Mouse (Mus musculus) kidney, postnatal 0 days (tissue): ENCODE measurements around the gene Gemin8. TPM values are rescaled to one million over a fixed set of nuclear protein-coding genes. Genes with fewer than 3 reads are reported as not detected.

ENCODE experiments used
- ATAC-seq: fragments of 200-750 bp; cut with Nextera tagmentation; replicated peaks from 2 replicates; pipeline ENCODE4 v1.8.0; 2017; ENCODE audit warnings: low read depth, moderate number of reproducible peaks, moderate TSS enrichment, moderate library complexity; ENCODE audit not compliant: low FRiP score
- DNase-seq: peaks from one replicate; pipeline ENCODE4 v3.0.0-alpha.2; 2016; ENCODE audit warnings: low spot score
- H3K27ac ChIP-seq: fragments of 300-500 bp; sonication (generic); 2 replicates; pipeline ENCODE4 v1.5.1; 2014; ENCODE audit warnings: mild to moderate bottlenecking
- H3K27me3 ChIP-seq: fragments of 300-500 bp; sonication (generic); 2 replicates; pipeline ENCODE4 v1.6.1; 2014; ENCODE audit warnings: low read length, mixed read lengths; ENCODE audit not compliant: insufficient read depth
- H3K36me3 ChIP-seq: fragments of 300-500 bp; sonication (generic); 2 replicates; pipeline ENCODE4 v1.6.1; 2014; ENCODE audit warnings: low read length, mixed read lengths; ENCODE audit not compliant: insufficient read depth
- H3K4me1 ChIP-seq: fragments of 300-500 bp; sonication (generic); replicated peaks from 2 replicates; pipeline ENCODE4 v1.6.1; 2014; ENCODE audit warnings: antibody characterized with exemption, low read length, mixed read lengths; ENCODE audit not compliant: insufficient read depth
- H3K4me2 ChIP-seq: fragments of 300-500 bp; sonication (generic); 2 replicates; pipeline ENCODE4 v1.6.1; 2014; ENCODE audit warnings: mild to moderate bottlenecking, low read length, moderate library complexity, mixed read lengths
- H3K4me3 ChIP-seq: fragments of 300-500 bp; sonication (generic); replicated peaks from 2 replicates; pipeline ENCODE4 v1.5.1; 2014; ENCODE audit warnings: low read depth, low read length
- H3K9ac ChIP-seq: fragments of 300-500 bp; sonication (generic); 2 replicates; pipeline ENCODE4 v1.6.1; 2014; ENCODE audit warnings: low read depth, low read length
- H3K9me3 ChIP-seq: fragments of 300-500 bp; sonication (generic); replicated peaks from 2 replicates; pipeline ENCODE4 v1.6.1; 2016; ENCODE audit warnings: low read length, inconsistent platforms, mixed read lengths
- CTCF ChIP-seq: IDR thresholded peaks from 2 replicates; pipeline ENCODE4 v1.5.1; 2016; ENCODE audit warnings: antibody characterized with exemption, low read depth, mild to moderate bottlenecking, moderate library complexity
- WGBS: fragments of 180-500 bp; shearing (Covaris S2); extraction: QIAGEN DNeasy Blood & Tissue Kit; methylation state at CpG from one replicate; pipeline ENCODE4 v1.1.7; 2014; 5-methylcytosine and 5-hydroxymethylcytosine counted together
- polyA plus RNA-seq: library from polyadenylated mRNA; unstranded; fragments of >200 nt; fragmentation: Nextera tagmentation; extraction: Ambion mirVana; gene quantifications from 2 replicates; pipeline ENCODE4 v1.2.1, GENCODE M21; 2015

Gemin8 gene
- polyA plus RNA-seq, 1 experiment from 2014 or later, result 9.9 TPM

DNA sequence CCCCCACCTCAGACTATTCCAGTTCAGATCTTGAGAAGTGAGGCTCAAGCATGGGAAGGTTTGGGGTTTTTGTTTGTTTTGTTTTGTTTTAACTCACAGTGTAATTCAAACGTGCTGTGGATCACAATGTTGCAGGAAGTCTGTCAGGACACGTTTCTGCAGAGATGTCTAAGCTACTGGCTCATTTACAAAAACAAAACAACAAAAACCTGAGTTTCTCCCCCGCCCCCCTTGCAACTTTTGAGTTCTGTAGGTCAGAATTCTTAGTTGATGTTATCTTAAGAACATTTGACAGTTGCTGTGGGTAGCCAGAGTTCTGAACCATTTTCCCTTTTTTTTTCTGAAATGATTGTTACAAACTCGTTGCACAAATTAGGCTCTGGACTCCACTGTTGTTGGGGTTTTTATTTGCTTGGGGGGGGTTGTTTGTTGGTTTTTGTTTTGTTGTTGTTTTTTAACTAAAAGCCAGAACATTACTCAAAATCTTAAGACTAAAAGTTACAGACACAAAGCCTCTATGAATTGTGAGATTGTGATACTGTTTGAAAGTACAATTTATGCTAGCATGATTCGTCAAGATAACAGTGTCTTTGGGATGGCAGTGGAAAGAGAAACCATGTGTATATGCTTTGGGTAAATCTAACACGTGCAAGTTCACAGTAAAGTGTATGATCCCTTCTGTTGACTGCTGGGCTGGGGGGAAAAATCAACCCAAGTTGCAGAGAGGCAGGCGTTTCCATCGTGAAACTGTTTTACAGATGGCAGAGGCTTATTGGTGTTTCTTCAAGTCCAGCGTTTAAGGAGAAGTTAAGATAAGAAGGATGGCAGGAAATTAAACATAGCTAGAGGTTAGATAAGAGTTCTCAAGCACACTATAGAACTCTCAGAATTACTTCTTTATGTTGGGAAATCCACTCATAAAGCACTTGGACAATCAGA, 815 bp downstream of the Gemin8 start:
- Histone ChIP-seq H3K27me3 (no peaks in the 10 kb centered on the region), H3K9ac (no peak overlapping the region), H3K36me3 (no peaks in the 10 kb centered on the region), H3K4me2 (peak overlapping the region; percentile 30), H3K4me3 (peak overlapping the region; percentile 48), H3K9me3 (no peaks in the 10 kb centered on the region), H3K27ac (0 out of 2 replicates have a peak overlapping the region, but pooled peaks have one; percentile 0), H3K4me1 (no peaks in the 10 kb centered on the region)
- 23% methylated on average over 9 of the region's 9 CpGs for WGBS
- TF ChIP-seq CTCF, result no peak
- DNase-seq (no peak), ATAC-seq (no peak)

DNA sequence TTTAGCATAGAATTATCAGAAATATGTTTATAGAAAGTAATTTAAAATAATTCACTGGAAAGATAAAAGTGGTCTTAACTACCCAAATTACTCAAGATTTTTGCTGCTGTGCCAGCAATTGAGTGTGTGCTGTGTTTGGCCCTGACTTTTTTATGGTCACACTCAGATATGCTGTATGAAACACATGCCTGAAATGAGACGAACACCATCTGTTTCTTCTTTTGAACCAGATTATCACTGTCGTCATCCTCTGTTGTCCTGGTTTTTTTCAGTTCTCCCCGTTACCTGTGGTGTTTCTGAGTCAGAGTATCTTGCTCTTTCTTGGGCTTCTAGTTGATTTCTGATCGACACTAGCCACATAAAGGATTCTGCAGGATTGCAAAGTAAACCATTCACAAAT, 1.8 kb downstream of the Gemin8 start:
- Histone ChIP-seq H3K4me2 (no peak overlapping the region), H3K27ac (no peak overlapping the region), H3K9me3 (no peaks in the 10 kb centered on the region), H3K36me3 (no peaks in the 10 kb centered on the region), H3K27me3 (no peaks in the 10 kb centered on the region), H3K9ac (no peak overlapping the region), H3K4me1 (no peaks in the 10 kb centered on the region), H3K4me3 (no peak overlapping the region)
- no peak for ATAC-seq
- no peak for DNase-seq
- no peak for TF ChIP-seq CTCF
- WGBS, result 49% methylated on average over 4 of the region's 4 CpGs

DNA sequence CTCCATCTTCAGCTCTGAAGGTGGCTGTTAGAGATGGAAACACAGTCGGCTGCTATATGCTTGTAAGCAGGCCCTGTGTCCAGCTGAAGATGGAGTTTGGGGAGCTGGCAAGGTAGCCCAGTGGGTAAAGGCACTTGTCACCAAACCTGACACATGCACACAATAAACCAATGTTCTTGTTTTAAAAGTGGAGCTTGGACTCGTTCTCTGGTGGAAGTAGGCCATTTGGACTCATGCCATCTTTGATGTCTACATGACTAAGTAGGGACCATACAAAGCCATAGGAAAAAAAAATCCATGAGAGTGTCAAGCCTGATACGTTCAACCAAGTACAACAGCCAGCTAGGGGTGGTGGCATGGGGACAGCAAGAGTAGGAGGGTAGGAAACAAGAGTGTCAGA, 2.4 kb downstream of the Gemin8 start:
- H3K4me2 ChIP-seq, result no peak overlapping the region
- H3K4me3 ChIP-seq, result no peak overlapping the region
- H3K36me3 ChIP-seq, result no peaks in the 10 kb centered on the region
- ATAC-seq (no peak), DNase-seq (no peak)
- no peaks in the 10 kb centered on the region for H3K9me3 ChIP-seq
- no peaks in the 10 kb centered on the region for H3K4me1 ChIP-seq
- H3K27me3 ChIP-seq, result no peaks in the 10 kb centered on the region
- no peak for TF ChIP-seq CTCF
- 62% methylated on average over 3 of the region's 3 CpGs for WGBS
- no peak overlapping the region for H3K9ac ChIP-seq
- H3K27ac ChIP-seq, result no peak overlapping the region

GRCm38 (mm10) chrX:166173796-166174195, 3.5 kb downstream of the Gemin8 start:
- Histone ChIP-seq H3K4me1 (no peaks in the 10 kb centered on the region), H3K27ac (no peak overlapping the region), H3K4me3 (no peak overlapping the region), H3K27me3 (no peaks in the 10 kb centered on the region), H3K9me3 (no peaks in the 10 kb centered on the region), H3K9ac (no peak overlapping the region), H3K4me2 (no peak overlapping the region), H3K36me3 (no peaks in the 10 kb centered on the region)
- TF ChIP-seq CTCF, result no peak
- ATAC-seq (no peak), DNase-seq (no peak)
- WGBS, result 69% methylated on average over 7 of the region's 7 CpGs

DNA sequence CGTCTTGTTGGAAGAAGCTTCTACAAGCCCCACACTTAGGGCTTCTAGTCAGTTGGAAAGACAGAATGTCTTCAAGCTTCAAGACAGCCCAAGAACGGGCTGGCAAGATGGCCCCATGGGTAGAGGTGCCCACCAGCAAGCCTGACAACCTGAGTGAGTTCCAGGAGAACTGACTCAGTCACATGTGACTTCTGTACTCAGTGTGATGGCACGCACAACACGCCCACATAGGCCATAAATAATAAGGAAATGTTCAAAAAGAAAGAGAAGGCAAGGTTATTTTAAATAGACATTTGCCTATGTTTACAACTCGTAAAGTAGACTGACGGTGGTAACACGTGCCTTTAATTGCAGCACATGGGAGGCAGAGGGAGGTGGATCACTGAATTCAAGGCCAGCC, 7.7 kb downstream of the Gemin8 start:
- Histone ChIP-seq H3K36me3 (no peaks in the 10 kb centered on the region), H3K4me1 (no peaks in the 10 kb centered on the region), H3K9me3 (no peaks in the 10 kb centered on the region), H3K4me2 (no peak overlapping the region), H3K9ac (no peak overlapping the region), H3K27ac (no peak overlapping the region), H3K27me3 (no peaks in the 10 kb centered on the region), H3K4me3 (no peak overlapping the region)
- ATAC-seq (no peak), DNase-seq (no peak)
- TF ChIP-seq CTCF, result no peak
- WGBS, result 81% methylated on average over 7 of the region's 7 CpGs

DNA sequence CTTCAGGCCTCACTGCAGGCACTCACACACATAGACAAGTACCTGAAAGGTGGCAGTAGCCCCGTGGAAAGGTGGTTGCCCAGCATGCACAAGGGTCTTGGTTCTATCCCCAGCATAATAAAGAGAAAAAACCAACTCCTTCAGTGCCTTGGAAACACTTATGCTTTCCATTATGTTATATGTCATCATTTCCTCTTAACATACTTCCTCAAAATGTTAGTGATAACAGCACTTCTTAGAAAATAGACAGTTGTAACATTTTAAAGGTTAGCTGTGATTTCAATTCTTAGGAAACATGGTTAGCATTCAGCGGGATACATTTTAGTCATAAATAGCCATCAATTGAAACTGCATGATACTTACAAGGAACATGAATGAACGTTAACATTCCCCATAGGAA, 12.8 kb downstream of the Gemin8 start:
- no peaks in the 10 kb centered on the region for H3K4me1 ChIP-seq
- no peaks in the 10 kb centered on the region for H3K27me3 ChIP-seq
- ATAC-seq (no peak), DNase-seq (no peak)
- H3K9me3 ChIP-seq, result no peaks in the 10 kb centered on the region
- no peak overlapping the region for H3K4me2 ChIP-seq
- WGBS, result 82% methylated on average over 3 of the region's 3 CpGs
- no peak overlapping the region for H3K9ac ChIP-seq
- H3K36me3 ChIP-seq, result no peaks in the 10 kb centered on the region
- H3K27ac ChIP-seq, result no peak overlapping the region
- TF ChIP-seq CTCF, result no peak
- no peak overlapping the region for H3K4me3 ChIP-seq
